Mouse (Mus musculus) splenic B cell, adult 2 months (primary cell): ENCODE data around the gene Lrrc29.

Experiments
- DNase-seq: peaks from one replicate; pipeline ENCODE4 v3.0.0-alpha.2; 2011; ENCODE audit warnings: low read depth, low spot score
- H3K27me3 ChIP-seq: 2 replicates; pipeline ENCODE4 v1.6.1; 2012; ENCODE audit warnings: mild to moderate bottlenecking, low read length, moderate library complexity, mixed read lengths; ENCODE audit not compliant: control insufficient read depth, poor library complexity, insufficient read depth, severe bottlenecking
- H3K36me3 ChIP-seq: 2 replicates; pipeline ENCODE4 v1.6.1; 2012; ENCODE audit warnings: mild to moderate bottlenecking, low read length, moderate library complexity, mixed read lengths; ENCODE audit not compliant: control insufficient read depth, poor library complexity, insufficient read depth, severe bottlenecking

Gene Lrrc29

GRCm38 (mm10) chr8:105331931-105332330, 5.9 kb upstream of the Lrrc29 start:
- DNase-seq = no peak

DNA sequence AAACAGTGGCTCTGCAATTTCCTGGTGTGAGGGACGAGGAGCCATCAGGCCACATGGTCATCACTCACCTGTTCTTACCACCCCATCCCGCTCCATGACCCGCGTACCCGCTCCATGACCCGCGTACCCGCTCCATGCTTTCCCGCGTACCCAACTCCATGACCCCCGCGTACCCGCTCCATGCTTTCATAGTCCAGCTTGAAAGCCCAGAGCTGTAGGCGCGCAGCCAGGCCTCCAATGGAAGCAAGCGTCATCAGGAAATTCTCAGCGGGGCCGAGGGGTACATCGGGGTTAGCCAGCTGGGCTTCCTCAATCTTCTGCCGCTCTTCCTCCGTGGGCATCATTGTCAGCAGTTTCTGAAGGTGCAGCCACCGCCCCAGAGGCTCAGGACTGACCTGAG, 5.4 kb upstream of the Lrrc29 start:
- Histone ChIP-seq H3K36me3 (peaks cover 14% of the 10 kb centered on the region), H3K27me3 (no peaks in the 10 kb centered on the region)
- no peak for DNase-seq

More at GRCm38 (mm10) chr8:105331931-105332330, 5.9 kb upstream of the Lrrc29 start:
- Histone ChIP-seq H3K36me3 (peaks cover 14% of the 10 kb centered on the region), H3K27me3 (no peaks in the 10 kb centered on the region)

- peaks cover 12% of the 10 kb centered on the region for H3K36me3 ChIP-seq
- H3K27me3 ChIP-seq = no peaks in the 10 kb centered on the region
- no peak for DNase-seq
Observed at GRCm38 (mm10) chr8:105330325-105330724, 4.2 kb upstream of the Lrrc29 start.

- no peaks in the 10 kb centered on the region for H3K27me3 ChIP-seq
- DNase-seq = no peak
Observed at GRCm38 (mm10) chr8:105326968-105327367, 890 bp upstream of the Lrrc29 start.

DNA sequence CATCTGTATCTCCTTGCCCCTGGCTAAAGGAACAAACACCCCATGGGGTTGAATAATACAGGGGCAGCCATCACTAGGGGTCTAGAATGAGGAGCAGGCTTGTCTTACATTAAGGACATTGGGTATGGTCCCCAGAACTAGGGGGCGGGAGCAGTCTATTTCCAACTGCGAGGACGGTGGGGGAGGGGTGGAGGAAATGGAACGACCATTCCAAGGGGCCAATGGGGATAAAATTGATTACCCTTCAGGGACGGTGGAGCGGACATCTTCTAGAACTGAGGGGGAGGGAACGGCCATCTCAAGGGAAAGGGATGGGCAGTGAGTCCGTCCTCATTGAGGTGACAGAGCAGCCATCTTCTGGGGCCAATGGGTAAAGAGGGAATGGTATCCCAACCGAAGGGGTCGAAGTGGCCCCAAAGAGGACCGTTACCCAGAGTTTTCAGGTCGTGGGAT, 411 bp downstream of the Lrrc29 start:
- DNase-seq = no peak
- Histone ChIP-seq H3K27me3 (no peaks in the 10 kb centered on the region), H3K36me3 (peaks cover 6% of the 10 kb centered on the region)

More at GRCm38 (mm10) chr8:105326968-105327367, 890 bp upstream of the Lrrc29 start:
- peaks cover 6% of the 10 kb centered on the region for H3K36me3 ChIP-seq

- no peak for DNase-seq
- no peaks in the 10 kb centered on the region for H3K27me3 ChIP-seq
- H3K36me3 ChIP-seq = peaks cover 3% of the 10 kb centered on the region
Observed at GRCm38 (mm10) chr8:105323183-105323582, 2.9 kb downstream of the Lrrc29 start.

- DNase-seq = no peak
- H3K36me3 ChIP-seq = peaks cover 2% of the 10 kb centered on the region; the same call in 1 of the 2 replicates
- no peaks in the 10 kb centered on the region for H3K27me3 ChIP-seq
Observed at GRCm38 (mm10) chr8:105318662-105319190, 7.4 kb downstream of the Lrrc29 start.

GRCm38 (mm10) chr8:105317941-105318340, 8.1 kb downstream of the Lrrc29 start:
- Histone ChIP-seq H3K27me3 (no peaks in the 10 kb centered on the region), H3K36me3 (peaks cover 2% of the 10 kb centered on the region; the same call in 1 of the 2 replicates)
- DNase-seq = no peak

- Histone ChIP-seq H3K36me3 (peaks cover 2% of the 10 kb centered on the region; the same call in 1 of the 2 replicates), H3K27me3 (no peaks in the 10 kb centered on the region)
- DNase-seq = no peak
Observed at GRCm38 (mm10) chr8:105315073-105315769, 10.9 kb downstream of the Lrrc29 start.

DNA sequence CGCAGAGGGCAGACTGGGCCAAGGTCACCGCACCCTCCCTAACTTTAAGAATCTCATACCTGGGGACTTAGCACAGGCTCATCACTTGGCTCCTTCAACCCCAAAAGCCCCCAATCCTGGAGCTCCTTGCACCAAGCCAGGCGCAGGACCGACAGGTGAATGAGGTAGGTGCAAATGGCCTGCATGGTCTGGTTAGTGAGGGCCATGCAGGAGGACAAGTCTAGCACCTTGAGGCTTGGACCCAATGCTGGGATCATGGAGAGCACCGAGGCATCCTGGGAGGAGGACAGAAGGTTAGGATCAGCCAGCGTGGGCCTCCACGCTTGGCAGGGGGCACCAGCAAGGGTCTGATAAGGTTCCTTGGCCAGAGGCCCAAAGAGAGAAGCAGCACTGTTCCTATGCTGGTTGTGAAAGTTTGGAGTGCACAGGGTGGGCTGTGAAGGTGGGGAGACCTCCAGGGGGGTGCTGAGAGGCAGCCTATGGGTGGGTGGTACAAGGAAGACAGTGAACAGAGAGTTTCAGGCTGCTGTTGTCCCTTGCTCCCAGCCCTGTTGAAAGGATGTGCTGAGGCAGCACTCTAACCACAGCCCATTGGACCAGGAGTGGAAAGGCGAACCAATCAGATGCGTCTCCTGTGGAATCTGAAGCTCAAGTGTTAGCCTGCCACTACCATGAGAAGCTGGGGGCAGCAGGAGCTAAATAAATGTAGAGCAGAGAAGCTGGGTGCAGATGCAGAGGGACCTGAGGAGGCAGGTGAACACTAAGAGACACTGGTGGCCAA, 12.3 kb downstream of the Lrrc29 start:
- H3K27me3 ChIP-seq = no peaks in the 10 kb centered on the region
- DNase-seq = no peak
- H3K36me3 ChIP-seq = peaks cover 5% of the 10 kb centered on the region

GRCm38 (mm10) chr8:105312891-105313481, 13.1 kb downstream of the Lrrc29 start:
- H3K36me3 ChIP-seq = peaks cover 3% of the 10 kb centered on the region
- H3K27me3 ChIP-seq = no peaks in the 10 kb centered on the region; the same call in 1 of the 2 replicates
- no peak for DNase-seq

DNA sequence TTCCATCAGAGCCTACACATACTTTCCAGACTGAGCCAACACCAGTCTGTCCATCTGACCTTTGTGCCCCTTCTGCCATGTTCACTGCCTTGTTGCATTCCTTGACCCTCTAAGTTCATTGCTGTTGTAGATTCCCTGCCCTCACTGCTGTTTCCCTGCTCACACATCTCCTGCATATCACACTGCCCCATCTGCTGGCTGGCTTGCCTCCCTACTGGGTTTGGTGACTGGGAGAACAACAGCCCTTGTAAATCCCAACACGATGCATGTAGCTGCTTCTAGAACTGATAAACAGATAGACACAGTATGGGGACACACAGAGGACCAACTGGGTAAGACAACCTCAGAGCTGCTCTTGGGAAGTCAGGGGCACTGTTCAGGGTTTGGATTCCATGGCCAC, 14.4 kb downstream of the Lrrc29 start:
- H3K36me3 ChIP-seq = peaks cover 3% of the 10 kb centered on the region
- H3K27me3 ChIP-seq = no peaks in the 10 kb centered on the region; the same call in 1 of the 2 replicates
- no peak for DNase-seq

- no peak for DNase-seq
- Histone ChIP-seq H3K36me3 (peaks cover 3% of the 10 kb centered on the region), H3K27me3 (no peaks in the 10 kb centered on the region; the same call in 1 of the 2 replicates)
Observed at GRCm38 (mm10) chr8:105310118-105310517, 16.0 kb downstream of the Lrrc29 start.

GRCm38 (mm10) chr8:105309142-105309847, 16.8 kb downstream of the Lrrc29 start:
- peaks cover 3% of the 10 kb centered on the region for H3K36me3 ChIP-seq
- no peaks in the 10 kb centered on the region; the same call in 1 of the 2 replicates for H3K27me3 ChIP-seq
- no peak for DNase-seq
